Mouse (Mus musculus): ENCODE data around the gene Rrnad1. TPM values are rescaled to one million over a fixed set of nuclear protein-coding genes. Genes with fewer than 3 reads are reported as not detected.
A peak's percentile ranks its signal among the peaks of the same experiment; 100 is the strongest.
"Not testable (repeated sequence)": the region's sequence is repeated elsewhere in the genome, so short reads cannot be mapped to it uniquely, and the experiment has no call there.

The Rrnad1 gene
- total RNA-seq, 2 experiments from 2014 or later, result 16.6 to 18.8 TPM

- no peak for DNase-seq (ENCODE audit: extremely low spot score in 1 of 2, low spot score in 2 of 2)
- intact Hi-C loops (cut with DNase I), result no loop called here
These were observed 3.1 kb downstream of the Rrnad1 start for GRCm38 (mm10) chr3:87927452-87927851.

- DNase-seq (ENCODE audit: extremely low spot score in 1 of 2, low spot score in 2 of 2), result no peak
These were observed 5.5 kb downstream of the Rrnad1 start for GRCm38 (mm10) chr3:87924996-87925395.

GRCm38 (mm10) chr3:87920270-87920943 lies 10.1 kb downstream of the Rrnad1 start:
- DNase-seq (ENCODE audit: extremely low spot score in 1 of 2, low spot score in 2 of 2), result no peak
- intact Hi-C loops (cut with DNase I), result no loop called here

More at GRCm38 (mm10) chr3:87924996-87925395, 5.5 kb downstream of the Rrnad1 start:
- intact Hi-C loops (cut with DNase I), result no loop called here

- intact Hi-C loops (cut with DNase I), result no loop called here
- peak; percentile 83 to 92 for DNase-seq (ENCODE audit: extremely low spot score in 1 of 2, low spot score in 2 of 2)
These were observed 11.0 kb downstream of the Rrnad1 start, which contains the start of gene Mrpl24 for GRCm38 (mm10) chr3:87919336-87920108. Gene Mrpl24, plus strand, starts transcription at chr3:87919506.

GRCm38 (mm10) chr3:87918551-87918950 lies 12.0 kb downstream of the Rrnad1 start:
- no peak for DNase-seq (ENCODE audit: extremely low spot score in 1 of 2, low spot score in 2 of 2)
- intact Hi-C loops (cut with DNase I), result no loop called here

- DNase-seq (ENCODE audit: extremely low spot score in 1 of 2, low spot score in 2 of 2), result no peak
- intact Hi-C loops (cut with DNase I), result no loop called here
These were observed 13.5 kb downstream of the Rrnad1 start for GRCm38 (mm10) chr3:87916990-87917389.

- intact Hi-C loops (cut with DNase I), result no loop called here
- DNase-seq (ENCODE audit: extremely low spot score in 1 of 2, low spot score in 2 of 2), result no peak
These were observed 16.6 kb downstream of the Rrnad1 start for GRCm38 (mm10) chr3:87913891-87914290.

GRCm38 (mm10) chr3:87913491-87913890 lies 17.0 kb downstream of the Rrnad1 start:
- intact Hi-C loops (cut with DNase I), result no loop called here
- DNase-seq (ENCODE audit: extremely low spot score in 1 of 2, low spot score in 2 of 2), result no peak

GRCm38 (mm10) chr3:87910573-87911141 lies 19.9 kb downstream of the Rrnad1 start:
- intact Hi-C loops (cut with DNase I), result no loop called here
- DNase-seq (ENCODE audit: extremely low spot score in 1 of 2, low spot score in 2 of 2), result peak in 1 of 2 experiments; percentile 91

GRCm38 (mm10) chr3:87909874-87910273 lies 20.6 kb downstream of the Rrnad1 start:
- intact Hi-C loops (cut with DNase I), result no loop called here
- no peak for DNase-seq (ENCODE audit: extremely low spot score in 1 of 2, low spot score in 2 of 2)

- DNase-seq (ENCODE audit: extremely low spot score in 1 of 2, low spot score in 2 of 2), result no peak
- intact Hi-C loops (cut with DNase I), result no loop called here
These were observed 21.1 kb downstream of the Rrnad1 start for GRCm38 (mm10) chr3:87909381-87909780.

- DNase-seq (ENCODE audit: extremely low spot score in 1 of 2, low spot score in 2 of 2), result no peak
- intact Hi-C loops (cut with DNase I), result no loop called here
These were observed 22.6 kb downstream of the Rrnad1 start for GRCm38 (mm10) chr3:87907906-87908305.

GRCm38 (mm10) chr3:87906981-87907857 lies 23.3 kb downstream of the Rrnad1 start:
- DNase-seq (ENCODE audit: extremely low spot score in 1 of 2, low spot score in 2 of 2), result peak in 1 of 2 experiments; percentile 27
- intact Hi-C loops (cut with DNase I), result no loop called here

- DNase-seq (ENCODE audit: extremely low spot score in 1 of 2, low spot score in 2 of 2), result peak; percentile 18 to 69
- intact Hi-C loops (cut with DNase I), result no loop called here
These were observed 23.9 kb downstream of the Rrnad1 start for GRCm38 (mm10) chr3:87906601-87906980.

- peak; percentile 92 to 98 for DNase-seq (ENCODE audit: extremely low spot score in 1 of 2, low spot score in 2 of 2)
- intact Hi-C loops (cut with DNase I), result no loop called here
These were observed 24.5 kb downstream of the Rrnad1 start, which contains the start of gene Hdgf for GRCm38 (mm10) chr3:87905880-87906485. Gene Hdgf, plus strand, starts transcription at chr3:87906321.

GRCm38 (mm10) chr3:87903821-87904220 lies 26.7 kb downstream of the Rrnad1 start:
- no peak for DNase-seq (ENCODE audit: extremely low spot score in 1 of 2, low spot score in 2 of 2)
- intact Hi-C loops (cut with DNase I), result no loop called here

- DNase-seq (ENCODE audit: extremely low spot score in 1 of 2, low spot score in 2 of 2); intact Hi-C loops (cut with DNase I): not testable (repeated sequence)
These were observed 28.6 kb downstream of the Rrnad1 start for GRCm38 (mm10) chr3:87901959-87902358.

GRCm38 (mm10) chr3:87901036-87901624 lies 29.4 kb downstream of the Rrnad1 start:
- intact Hi-C loops (cut with DNase I), result no loop called here
- no peak for DNase-seq (ENCODE audit: extremely low spot score in 1 of 2, low spot score in 2 of 2)
